Mouse (Mus musculus) G1E (cell line): ENCODE results near the gene Adamts10. TPM values are rescaled to one million over a fixed set of nuclear protein-coding genes. Genes with fewer than 3 reads are reported as not detected.

Experiments
- ATAC-seq: 2 replicates; pipeline ENCODE4 v1.8.0; 2016; ENCODE audit warnings: mild to moderate bottlenecking; ENCODE audit not compliant: insufficient number of reproducible peaks, poor library complexity, low FRiP score, severe bottlenecking; ENCODE audit errors: extremely low read depth
- DNase-seq: peaks from one replicate; pipeline ENCODE4 v3.0.0; 2012; ENCODE audit warnings: low spot score
- H3K27me3 ChIP-seq: 2 replicates; pipeline ENCODE4 v1.6.1; 2012; ENCODE audit warnings: mild to moderate bottlenecking, low read length, inconsistent platforms; ENCODE audit not compliant: insufficient read depth
- H3K36me3 ChIP-seq: replicated peaks from 2 replicates; pipeline ENCODE3; 2012; ENCODE audit warnings: mild to moderate bottlenecking, inconsistent platforms
- H3K4me1 ChIP-seq: 2 replicates; pipeline ENCODE4 v1.6.1; 2012; ENCODE audit warnings: low read depth, low read length, inconsistent platforms, mixed read lengths; ENCODE audit not compliant: insufficient read depth
- H3K4me3 ChIP-seq: 2 replicates; pipeline ENCODE4 v1.5.1; 2012; ENCODE audit warnings: low read depth, mild to moderate bottlenecking, inconsistent platforms, low read length, moderate library complexity, mixed read lengths
- H3K9me3 ChIP-seq: replicated peaks from 2 replicates; pipeline ENCODE4 v1.6.1; 2012; ENCODE audit warnings: inconsistent platforms
- CTCF ChIP-seq: IDR thresholded peaks from 2 replicates; pipeline ENCODE4 v1.5.1; 2012; ENCODE audit warnings: low read depth, low read length, inconsistent platforms, mixed read lengths
- GATA1 ChIP-seq: IDR thresholded peaks from 2 replicates; pipeline ENCODE4 v1.6.1; 2012; ENCODE audit warnings: borderline replicate concordance, low read length, inconsistent platforms, mixed read lengths
- GATA2 ChIP-seq: IDR thresholded peaks from 2 replicates; pipeline ENCODE4 v1.6.1; 2012; ENCODE audit warnings: low read depth, low read length, inconsistent platforms, borderline replicate concordance
- POLR2AphosphoS5 ChIP-seq: IDR thresholded peaks from 2 replicates; pipeline ENCODE4 v1.6.1; 2012; ENCODE audit warnings: low read depth, low read length, inconsistent platforms; ENCODE audit not compliant: insufficient replicate concordance
- TAL1 ChIP-seq: conservative IDR thresholded peaks from 2 replicates; pipeline ENCODE4 v1.6.1; 2012; ENCODE audit warnings: low read depth, low read length, inconsistent platforms, mixed read lengths
- polyA plus RNA-seq: library from polyadenylated mRNA; stranded (reverse); fragments of >175 nt; gene quantifications from 2 replicates; pipeline ENCODE4 v1.2.3, GENCODE M21; 2012
- total RNA-seq, 2 experiments: library from RNA; stranded (forward) in 1 of 2; stranded (reverse) in 1 of 2; fragments of 200-1000 nt in 1 of 2; fragments of >200 nt in 1 of 2; fragmentation: Nextera tagmentation in 1 of 2; gene quantifications; 2 replicates each; pipeline ENCODE4 v1.2.3; 2014 to 2017

Adamts10 gene
- total and polyA plus RNA-seq, 3 experiments: 2.0 to 4.0 (median 3.5) TPM

GRCm38 (mm10) chr17:33564599-33564998 is 40.6 kb downstream of the Adamts10 start:
- H3K4me1 ChIP-seq: no peaks in the 10 kb centered on the region
- no peak overlapping the region for H3K4me3 ChIP-seq
- no peaks in the 10 kb centered on the region for H3K36me3 ChIP-seq
- no peaks in the 10 kb centered on the region; the same call in 1 of the 2 replicates for H3K27me3 ChIP-seq
- TF ChIP-seq POLR2AphosphoS5 (no peak), GATA2 (no peak), CTCF (no peak), GATA1 (no peak), TAL1 (no peak)
- no peaks in the 10 kb centered on the region for H3K9me3 ChIP-seq
- ATAC-seq: no peak
- DNase-seq: no peak

- H3K9me3 ChIP-seq: no peaks in the 10 kb centered on the region
- no peak for ATAC-seq
- H3K4me3 ChIP-seq: no peak overlapping the region
- TF ChIP-seq POLR2AphosphoS5 (no peak), GATA1 (no peak), TAL1 (no peak), GATA2 (no peak), CTCF (no peak)
- no peak for DNase-seq
- H3K4me1 ChIP-seq: no peaks in the 10 kb centered on the region
- H3K36me3 ChIP-seq: no peaks in the 10 kb centered on the region
- H3K27me3 ChIP-seq: no peaks in the 10 kb centered on the region; the same call in 1 of the 2 replicates
These were observed 42.2 kb downstream of the Adamts10 start for GRCm38 (mm10) chr17:33566182-33566581.

- no peak for TF ChIP-seq GATA2
- no peak for TF ChIP-seq CTCF
- no peak for TF ChIP-seq POLR2AphosphoS5
- no peak for TF ChIP-seq GATA1
- no peak for TF ChIP-seq TAL1
- H3K27me3 ChIP-seq: peaks cover 15% of the 10 kb centered on the region
- no peaks in the 10 kb centered on the region for H3K36me3 ChIP-seq
- no peaks in the 10 kb centered on the region for H3K9me3 ChIP-seq
- no peaks in the 10 kb centered on the region for H3K4me1 ChIP-seq
- H3K4me3 ChIP-seq: no peak overlapping the region
- ATAC-seq: no peak
- no peak for DNase-seq
These were observed 60.1 kb downstream of the Adamts10 start for GRCm38 (mm10) chr17:33584061-33584460.

- H3K4me3 ChIP-seq: no peak overlapping the region
- ATAC-seq (no peak), DNase-seq (no peak)
- H3K27me3 ChIP-seq: peaks cover 9% of the 10 kb centered on the region; the same call in 1 of the 2 replicates
- no peaks in the 10 kb centered on the region for H3K4me1 ChIP-seq
- H3K9me3 ChIP-seq: no peaks in the 10 kb centered on the region
- H3K36me3 ChIP-seq: no peaks in the 10 kb centered on the region
- TF ChIP-seq CTCF: no peak
These were observed 62.0 kb downstream of the Adamts10 start for GRCm38 (mm10) chr17:33586011-33586410.

- Histone ChIP-seq H3K27me3 (peaks cover 4% of the 10 kb centered on the region; the same call in 1 of the 2 replicates), H3K9me3 (peaks cover 12% of the 10 kb centered on the region), H3K36me3 (no peaks in the 10 kb centered on the region), H3K4me1 (no peaks in the 10 kb centered on the region), H3K4me3 (no peak overlapping the region)
- TF ChIP-seq GATA2 (no peak), GATA1 (no peak), TAL1 (no peak), CTCF (no peak), POLR2AphosphoS5 (no peak)
- DNase-seq: no peak
- no peak for ATAC-seq
These were observed 73.3 kb downstream of the Adamts10 start for GRCm38 (mm10) chr17:33597271-33597670.

- no peak for ATAC-seq
- H3K27me3 ChIP-seq: no peaks in the 10 kb centered on the region; the same call in 1 of the 2 replicates
- peaks cover 12% of the 10 kb centered on the region for H3K9me3 ChIP-seq
- H3K4me1 ChIP-seq: no peaks in the 10 kb centered on the region
- no peak overlapping the region for H3K4me3 ChIP-seq
- no peak for TF ChIP-seq GATA1
- H3K36me3 ChIP-seq: no peaks in the 10 kb centered on the region
- DNase-seq: no peak
These were observed 74.5 kb downstream of the Adamts10 start for GRCm38 (mm10) chr17:33598506-33598905.

- no peak for ATAC-seq
- no peaks in the 10 kb centered on the region for H3K4me1 ChIP-seq
- no peaks in the 10 kb centered on the region; the same call in 1 of the 2 replicates for H3K27me3 ChIP-seq
- peaks cover 12% of the 10 kb centered on the region for H3K9me3 ChIP-seq
- TF ChIP-seq GATA1 (no peak), CTCF (no peak), TAL1 (no peak), GATA2 (no peak), POLR2AphosphoS5 (no peak)
- H3K4me3 ChIP-seq: no peak overlapping the region
- no peaks in the 10 kb centered on the region for H3K36me3 ChIP-seq
- no peak for DNase-seq
These were observed 76.0 kb downstream of the Adamts10 start for GRCm38 (mm10) chr17:33599836-33600475.
